Mouse (Mus musculus): ENCODE results near the gene Tmigd3.

Gene Tmigd3

DNA sequence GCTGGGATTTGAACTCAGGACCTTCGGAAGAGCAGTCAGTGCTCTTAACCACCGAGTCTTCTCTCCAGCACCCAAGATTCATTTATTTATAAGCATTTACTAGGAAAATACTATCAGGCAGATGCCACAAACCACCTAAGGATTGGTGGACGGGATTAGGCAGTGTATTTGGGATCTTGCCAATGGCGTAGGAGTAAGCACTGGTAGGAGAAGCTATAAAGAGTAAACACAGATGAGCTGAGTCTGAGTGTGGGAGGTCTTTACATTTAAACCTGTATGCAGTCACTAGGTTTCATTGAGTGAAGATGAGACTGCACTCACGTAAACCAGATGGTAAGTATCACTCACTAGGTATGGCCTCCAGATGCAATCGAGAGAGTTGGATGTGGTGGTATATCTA, 63.2 kb downstream of the Tmigd3 start:
- DNase-seq (ENCODE audit: low read depth) = no peak

DNA sequence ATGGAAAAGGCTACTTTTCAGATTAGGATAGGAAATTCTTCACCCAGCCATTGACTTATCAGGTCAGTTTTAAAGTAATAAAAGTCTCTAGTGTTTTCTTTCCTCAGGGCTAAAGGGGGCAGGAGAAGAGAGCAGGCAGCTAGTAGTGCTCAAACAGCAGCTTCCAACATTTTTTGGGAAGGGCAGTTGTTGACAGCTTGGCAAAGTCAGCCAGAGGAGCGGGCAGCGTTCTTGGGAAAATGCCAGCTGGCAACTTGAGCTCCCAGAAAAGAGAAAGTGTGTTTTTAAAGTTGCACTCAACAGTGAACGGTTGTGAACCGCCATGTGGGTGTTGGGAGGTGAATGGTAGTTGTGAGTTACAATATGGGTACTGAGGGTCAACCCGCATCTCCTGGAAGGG, 64.3 kb downstream of the Tmigd3 start:
- DNase-seq (ENCODE audit: low read depth) = peak; percentile 36

DNA sequence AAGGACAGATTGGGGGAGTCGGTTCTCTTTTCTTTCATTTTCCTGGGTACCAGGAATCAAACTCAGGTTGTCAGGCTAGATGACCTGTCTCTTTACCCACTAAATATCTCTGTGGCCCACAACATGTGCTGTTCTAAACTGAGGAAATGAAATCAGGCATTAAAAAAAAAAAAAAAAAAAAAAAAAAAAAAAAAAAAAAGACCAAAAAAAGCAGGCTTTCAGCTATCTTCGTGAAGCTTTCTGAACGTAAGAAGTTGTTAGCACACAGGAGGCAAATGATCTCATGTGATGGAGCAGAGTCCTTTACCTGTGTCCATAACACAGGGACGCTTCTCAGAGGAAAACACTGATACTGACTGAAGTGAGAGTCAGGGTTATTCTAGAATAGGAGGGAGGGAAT, 65.4 kb downstream of the Tmigd3 start:
- no peak for DNase-seq (ENCODE audit: low read depth)

DNA sequence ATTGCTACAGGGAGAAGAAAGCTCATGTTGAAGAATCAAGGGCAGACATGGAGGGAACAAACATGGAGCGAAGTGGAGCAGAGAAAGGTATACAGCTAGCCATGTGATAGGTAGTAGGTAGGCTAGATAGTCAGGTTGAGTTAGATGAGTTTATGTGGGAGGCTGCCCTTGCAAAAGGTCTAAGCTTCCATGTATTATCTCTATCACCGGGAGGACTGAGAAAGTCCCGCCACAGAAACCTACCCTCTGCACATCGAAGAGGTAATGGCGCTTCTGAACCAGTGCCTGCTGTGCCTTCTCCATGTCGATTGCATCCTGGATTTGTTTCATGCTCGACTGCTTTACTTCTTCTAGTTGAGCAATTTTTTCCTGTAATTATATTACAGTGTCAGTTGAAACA, 80.6 kb downstream of the Tmigd3 start:
- DNase-seq (ENCODE audit: low read depth) = no peak

GRCm38 (mm10) chr3:105957235-105957634, 86.5 kb downstream of the Tmigd3 start:
- no peak for DNase-seq (ENCODE audit: low read depth)

- no peak for DNase-seq (ENCODE audit: low read depth)
Measured at GRCm38 (mm10) chr3:105958204-105958603, 87.5 kb downstream of the Tmigd3 start.

DNA sequence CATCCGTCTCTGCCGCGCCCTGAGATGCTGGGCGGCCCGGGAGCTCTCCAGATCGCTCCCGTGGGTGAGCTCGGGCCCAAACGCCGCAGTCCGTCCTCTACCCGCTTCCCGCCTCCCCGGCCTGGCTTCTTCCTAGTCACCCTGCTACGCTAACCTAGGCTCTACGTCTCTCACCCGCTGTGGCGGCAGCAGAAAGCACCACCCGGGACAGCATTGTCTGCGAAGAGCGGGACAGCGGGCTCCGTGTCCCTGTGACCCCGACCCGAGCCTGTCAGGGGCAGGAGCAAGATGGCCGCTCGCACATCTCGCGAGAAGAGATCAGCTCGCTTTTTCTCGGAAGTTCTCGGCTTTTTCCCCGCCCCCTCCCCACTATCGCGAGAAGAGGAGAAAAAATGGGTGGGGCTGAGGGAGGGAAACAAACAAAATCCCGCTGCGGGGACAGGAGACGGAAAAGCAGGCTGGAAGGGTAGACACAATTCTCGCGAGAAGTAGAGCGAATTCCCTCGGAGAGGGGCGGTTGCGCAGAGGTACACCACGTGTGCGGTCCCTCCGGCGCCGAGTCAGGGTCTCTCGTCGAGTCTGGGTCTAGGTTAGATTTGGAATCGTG, 88.4 kb downstream of the Tmigd3 start, which contains the start of gene Wdr77:
Gene Wdr77, plus strand, starts transcription at position 396 of the 607 bp plus-strand sequence.
- peak; percentile 96 for DNase-seq (ENCODE audit: low read depth)

GRCm38 (mm10) chr3:105959585-105959984, 88.9 kb downstream of the Tmigd3 start:
- DNase-seq (ENCODE audit: low read depth) = no peak

DNA sequence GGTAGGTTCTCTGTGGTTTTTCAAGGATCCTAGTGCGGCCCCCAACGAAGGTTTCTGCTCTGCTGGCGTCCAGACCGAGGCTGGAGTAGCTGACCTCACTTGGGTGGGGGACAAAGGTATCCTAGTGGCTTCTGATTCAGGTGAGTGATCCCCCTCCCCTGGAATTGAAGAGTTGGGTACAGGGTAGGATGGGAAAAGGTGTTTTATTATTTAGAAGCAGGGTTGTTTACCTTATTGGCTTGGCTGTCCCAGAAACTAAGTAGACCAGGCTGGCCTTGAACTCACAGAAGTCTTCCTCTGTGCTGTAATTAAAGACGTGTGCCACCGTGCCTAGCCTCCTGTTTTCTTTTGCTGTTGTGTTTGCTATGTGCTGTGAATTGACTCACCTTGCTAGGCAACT, 89.3 kb downstream of the Tmigd3 start, which contains the start of gene Atp5f1:
Gene Atp5f1, minus strand, starts transcription at position 101 of the 400 bp plus-strand sequence.
- no peak for DNase-seq (ENCODE audit: low read depth)

DNA sequence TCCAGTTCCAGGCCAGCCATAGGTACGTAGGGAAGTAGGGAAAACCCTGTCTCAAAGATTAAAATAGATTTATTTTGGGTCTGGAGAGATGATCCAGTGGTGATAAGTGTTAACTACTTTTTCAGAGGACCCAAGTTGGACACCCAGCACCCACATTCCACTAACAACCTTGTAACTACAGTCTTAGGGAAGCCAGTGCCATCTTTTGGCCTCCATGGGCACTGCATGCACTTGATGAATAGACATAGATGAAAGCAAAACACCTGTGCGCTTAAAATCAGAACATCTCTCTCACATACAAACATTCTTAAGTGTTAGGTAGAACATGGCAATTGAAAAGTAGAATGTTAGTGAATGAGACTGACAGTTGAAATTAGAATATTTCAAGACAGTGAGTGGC, 90.0 kb downstream of the Tmigd3 start:
- DNase-seq (ENCODE audit: low read depth) = no peak

GRCm38 (mm10) chr3:105971831-105972446, 101.2 kb downstream of the Tmigd3 start:
- DNase-seq (ENCODE audit: low read depth) = no peak

DNA sequence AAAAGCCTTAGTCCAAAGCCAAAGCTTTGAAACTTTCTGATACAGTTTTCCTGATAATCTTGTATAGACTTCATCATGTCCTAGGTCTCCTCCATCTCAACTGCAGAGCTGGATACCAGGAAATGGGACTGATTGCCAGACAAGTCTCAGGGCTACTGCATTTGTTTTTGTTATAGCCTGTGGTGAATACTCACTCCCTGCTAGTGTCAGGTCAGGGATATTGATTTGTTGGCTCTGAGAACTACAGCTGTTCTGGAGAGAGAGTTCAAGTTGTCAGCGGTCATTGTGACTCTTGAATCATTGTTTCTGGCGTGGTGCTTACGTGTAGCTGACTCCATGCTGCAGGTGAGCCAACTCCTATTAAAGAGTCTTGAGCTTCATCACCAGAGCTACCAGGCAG, 102.7 kb downstream of the Tmigd3 start, which contains the start of gene Ovgp1:
Gene Ovgp1, plus strand, starts transcription at position 301 of the 400 bp plus-strand sequence.
- DNase-seq (ENCODE audit: low read depth) = no peak
